Comparison of ENCODE assay signal across 14 mouse cellular contexts in the genomic region with DNA sequence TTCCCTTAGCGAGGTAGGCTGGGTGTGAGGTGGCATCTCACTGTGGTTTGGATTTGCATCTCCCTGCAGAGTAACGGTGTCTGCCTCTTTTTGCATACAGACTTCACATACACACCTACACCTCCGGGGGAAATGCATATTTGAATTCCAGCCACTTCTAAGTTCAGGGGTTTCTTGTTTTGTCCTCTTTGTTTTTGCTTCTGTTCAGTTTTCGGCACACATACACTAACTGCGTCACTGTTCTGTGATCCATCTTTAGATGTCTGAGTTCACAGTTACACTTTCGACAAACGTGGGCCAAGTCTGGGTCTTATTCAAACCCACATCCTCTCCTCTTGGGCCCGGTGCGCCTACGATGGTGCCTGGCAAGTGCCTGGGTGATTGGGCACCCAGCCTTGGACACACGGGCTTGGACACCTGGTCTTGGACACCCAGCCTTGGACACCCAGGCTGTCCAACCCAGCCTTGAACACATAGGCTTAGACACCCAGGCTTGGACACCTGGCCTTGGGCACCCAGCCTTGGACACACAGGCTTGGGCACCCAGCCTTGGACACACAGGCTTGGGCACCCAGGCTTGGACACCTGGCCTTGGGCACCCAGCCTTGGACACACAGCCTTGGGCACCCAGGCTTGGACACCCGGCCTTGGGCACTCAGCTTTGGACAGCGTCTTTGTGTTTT. TPM values are rescaled to one million over a fixed set of nuclear protein-coding genes. Genes with fewer than 3 reads are reported as not detected.
A peak's percentile ranks its signal among the peaks of the same experiment; 100 is the strongest.
DNase-seq lines count a peak whose midpoint lies in the region; ATAC-seq and TF ChIP-seq lines count a peak whose summit lies in the region.
"Had no signal": no experiment of that assay in that cellular context is flagged by ENCODE, and none has a peak within 500 bp of the region (broad histone marks: within the 10 kb centered on the region; RNA-seq: fewer than 3 reads in every experiment).

No protein-coding gene starts in this region.

- H3K4me3 ChIP-seq in spleen, adult 2 months (ENCODE audit: extremely low read depth, insufficient read depth, insufficient read length), result no peak overlapping the region
- H3K4me3 ChIP-seq: gastrocnemius, adult 2 months; heart, embryonic 13.5 days; limb, embryonic 15.5 days; midbrain, embryonic 12.5 days had no signal

- no peak for TF ChIP-seq POLR2A in spleen, adult 2 months (IDR thresholded peaks at IDR 0.05; ENCODE audit: low read depth, low read length)

- DNase-seq in spleen, adult 2 months (ENCODE audit: low read depth in 1 of 2, low spot score in 2 of 2), result peak; percentile 69 to 82
- DNase-seq in spleen, postnatal 14 days (ENCODE audit: low spot score in 2 of 2), result no peak
- DNase-seq in naive thymus-derived CD4-positive, alpha-beta T cell, adult 2 months (ENCODE audit: low read depth), result peak; percentile 88
- DNase-seq in thymus, postnatal 4 days, result peak; percentile 72
- DNase-seq in gastrocnemius, postnatal 36 days, result no peak
- DNase-seq in kidney, adult 11 months, result no peak
- DNase-seq in gastrocnemius, postnatal 14 days, result no peak
- DNase-seq: cerebellum, adult 8-10 months; gastrocnemius, adult 2 months had no signal

- WGBS in spleen, adult 2 months, result 25% methylated on average over 13 of the region's 13 CpGs

- peaks cover 76% of the 10 kb centered on the region; the same call in 1 of the 2 replicates for H3K4me1 ChIP-seq in spleen, adult 2 months (ENCODE audit: control insufficient read depth, insufficient read depth, insufficient read length)
- H3K4me1 ChIP-seq: limb, embryonic 15.5 days had no signal

- intact Hi-C loops in gastrocnemius, postnatal 36 days (cut with DNase I), result no loop called here
- intact Hi-C loops in gastrocnemius, postnatal 14 days (cut with DNase I; ENCODE audit: low total_unique reads), result no loop called here

- no peak for TF ChIP-seq CTCF in spleen, adult 2 months (IDR thresholded peaks at IDR 0.05; ENCODE audit: extremely low read depth, insufficient read depth, insufficient read length, insufficient replicate concordance)

- no peaks in the 10 kb centered on the region for H3K36me3 ChIP-seq in spleen, adult 2 months (ENCODE audit: control insufficient read depth, insufficient read depth, low read length)
- H3K36me3 ChIP-seq: heart, embryonic 13.5 days; limb, embryonic 15.5 days; midbrain, embryonic 12.5 days had no signal

- peak overlapping the region; percentile 91 for H3K27ac ChIP-seq in spleen, adult 2 months (ENCODE audit: insufficient read depth, low read length)
- H3K27ac ChIP-seq: gastrocnemius, adult 2 months; heart, embryonic 13.5 days; limb, embryonic 15.5 days; midbrain, embryonic 12.5 days had no signal

- peak; percentile 53 for ATAC-seq in activated CD4-positive, CD25-positive, alpha-beta regulatory T cell, adult 4 months
- ATAC-seq: hindbrain, embryonic 16.5 days had no signal

- H3K27me3 ChIP-seq in spleen, adult 2 months (ENCODE audit: control insufficient read depth, insufficient read depth, low read length), result no peaks in the 10 kb centered on the region

RNA-seq across cellular contexts. Expression of a gene that starts 51.2 kb away (rescaled TPM):
- polyA plus RNA-seq in spleen, adult 2 months (2012; rRNA removed), result 3.1 and 3.6 TPM in 2 replicates
- polyA plus RNA-seq in activated CD4-positive, CD25-positive, alpha-beta regulatory T cell, adult 4 months (2017; shearing (Covaris generic)), result 10 to 100 TPM; 35.9 TPM
- total RNA-seq in gastrocnemius, postnatal 36 days (2021), result 10 to 100 TPM; 20.9 to 25.2 TPM
- total RNA-seq in gastrocnemius, postnatal 14 days (2021), result 10 to 100 TPM; 24.3 to 26.6 TPM

Comparison
In these comparisons a context has a peak if more than half of its experiments do, and no peak if none do; other contexts are left out.
1. DNase-seq: peak in spleen, adult 2 months (2 of 2), naive thymus-derived CD4-positive, alpha-beta T cell, adult 2 months (single experiment) and thymus, postnatal 4 days (single experiment); none in spleen, postnatal 14 days (0 of 2), gastrocnemius, postnatal 36 days (0 of 2), kidney, adult 11 months (single experiment) and gastrocnemius, postnatal 14 days (single experiment).